Mouse (Mus musculus): ENCODE data around the gene Zfp653. TPM values are rescaled to one million over a fixed set of nuclear protein-coding genes. Genes with fewer than 3 reads are reported as not detected.
A peak's percentile ranks its signal among the peaks of the same experiment; 100 is the strongest.

Gene Zfp653
- polyA plus RNA-seq, 1 experiment from 2014 or later: 10.9 TPM

GRCm38 (mm10) chr9:22065642-22066041, 5.5 kb downstream of the Zfp653 start:
- no peak for ATAC-seq (ENCODE audit: insufficient number of reproducible peaks, low FRiP score, low TSS enrichment, low read depth)
- 94% methylated on average over 11 of the region's 11 CpGs for WGBS

DNA sequence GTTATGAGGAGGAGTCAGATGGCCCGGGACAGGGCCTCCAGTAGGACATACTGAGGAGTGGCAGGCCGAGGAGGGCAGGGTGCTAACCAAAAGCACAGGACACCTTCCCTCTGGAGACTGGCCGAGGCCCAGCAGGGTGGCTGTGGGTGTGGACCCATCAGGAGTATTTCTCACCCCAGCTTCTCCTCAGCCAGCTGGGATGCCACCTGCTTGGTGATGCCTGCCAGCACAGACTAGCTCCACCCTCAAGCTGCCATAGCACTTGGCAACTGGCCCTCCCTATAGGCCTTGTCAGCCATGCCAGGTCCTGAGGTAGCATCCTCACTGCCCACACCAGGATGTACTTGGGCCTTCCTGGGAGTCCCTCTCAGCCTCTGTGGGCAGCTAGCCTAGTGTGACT, 6.8 kb downstream of the Zfp653 start:
- 87% methylated on average over 3 of the region's 3 CpGs for WGBS
- no peak overlapping the region for H3K4me2 ChIP-seq
- H3K4me3 ChIP-seq: no peak overlapping the region
- H3K9me3 ChIP-seq: no peaks in the 10 kb centered on the region
- no peak overlapping the region for H3K9ac ChIP-seq
- H3K27ac ChIP-seq: no peak overlapping the region
- H3K4me1 ChIP-seq: no peaks in the 10 kb centered on the region
- H3K27me3 ChIP-seq: no peaks in the 10 kb centered on the region
- peaks cover 73% of the 10 kb centered on the region for H3K36me3 ChIP-seq
- no peak for ATAC-seq (ENCODE audit: insufficient number of reproducible peaks, low FRiP score, low TSS enrichment, low read depth)

More at GRCm38 (mm10) chr9:22065642-22066041, 5.5 kb downstream of the Zfp653 start:
- H3K27ac ChIP-seq: no peak overlapping the region
- H3K4me3 ChIP-seq: no peak overlapping the region
- H3K36me3 ChIP-seq: peaks cover 67% of the 10 kb centered on the region
- H3K4me1 ChIP-seq: peaks cover 5% of the 10 kb centered on the region; the same call in 1 of the 2 replicates
- H3K9ac ChIP-seq: no peak overlapping the region
- H3K27me3 ChIP-seq: no peaks in the 10 kb centered on the region
- H3K9me3 ChIP-seq: no peaks in the 10 kb centered on the region
- no peak overlapping the region for H3K4me2 ChIP-seq

- ATAC-seq (ENCODE audit: insufficient number of reproducible peaks, low FRiP score, low TSS enrichment, low read depth): no peak
- H3K36me3 ChIP-seq: peaks cover 81% of the 10 kb centered on the region
- H3K27me3 ChIP-seq: peaks cover 2% of the 10 kb centered on the region
- no peaks in the 10 kb centered on the region for H3K9me3 ChIP-seq
- WGBS: 68% methylated on average over 2 of the region's 2 CpGs
- H3K4me1 ChIP-seq: no peaks in the 10 kb centered on the region
- no peak overlapping the region for H3K4me2 ChIP-seq
- H3K4me3 ChIP-seq: no peak overlapping the region
- no peak overlapping the region for H3K27ac ChIP-seq
- no peak overlapping the region for H3K9ac ChIP-seq
These were observed 9.8 kb downstream of the Zfp653 start for GRCm38 (mm10) chr9:22061339-22061738.

GRCm38 (mm10) chr9:22058011-22058424, 13.2 kb downstream of the Zfp653 start:
- H3K27ac ChIP-seq: no peak overlapping the region
- H3K9me3 ChIP-seq: no peaks in the 10 kb centered on the region
- H3K9ac ChIP-seq: no peak overlapping the region
- 90% methylated on average over 9 of the region's 9 CpGs for WGBS
- no peak overlapping the region for H3K4me3 ChIP-seq
- no peak for ATAC-seq (ENCODE audit: insufficient number of reproducible peaks, low FRiP score, low TSS enrichment, low read depth)
- H3K27me3 ChIP-seq: peaks cover 33% of the 10 kb centered on the region
- H3K4me1 ChIP-seq: peaks cover 6% of the 10 kb centered on the region
- H3K4me2 ChIP-seq: no peak overlapping the region
- H3K36me3 ChIP-seq: peaks cover 52% of the 10 kb centered on the region

DNA sequence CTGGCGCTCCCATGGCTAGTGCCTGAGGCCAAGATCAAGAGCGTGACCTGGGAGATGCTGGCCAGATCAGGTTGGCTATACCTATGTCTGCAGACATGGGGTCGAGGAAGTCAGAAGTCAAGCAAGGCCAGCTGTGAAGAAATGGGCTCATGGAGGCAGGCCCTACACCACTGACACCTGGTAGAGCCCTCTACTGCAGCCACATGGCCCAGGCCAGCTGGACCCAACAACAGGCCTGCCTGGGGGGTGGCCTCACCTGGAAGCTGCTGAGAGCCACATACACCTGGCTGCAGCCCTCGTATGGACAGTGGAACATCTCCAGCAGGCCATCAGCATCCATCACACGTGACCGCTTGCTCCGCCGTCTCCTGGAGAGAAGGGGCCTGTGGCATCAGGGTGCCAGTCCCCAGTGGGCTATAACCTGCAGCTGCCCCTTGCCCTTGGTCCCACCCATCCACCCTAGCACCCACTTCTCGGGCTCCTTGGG, 14.1 kb downstream of the Zfp653 start:
- Histone ChIP-seq H3K9me3 (no peaks in the 10 kb centered on the region), H3K36me3 (peaks cover 42% of the 10 kb centered on the region), H3K4me3 (no peak overlapping the region), H3K4me1 (peaks cover 7% of the 10 kb centered on the region), H3K4me2 (no peak overlapping the region), H3K9ac (no peak overlapping the region), H3K27me3 (peaks cover 43% of the 10 kb centered on the region), H3K27ac (no peak overlapping the region)
- 87% methylated on average over 9 of the region's 9 CpGs for WGBS
- ATAC-seq (ENCODE audit: insufficient number of reproducible peaks, low FRiP score, low TSS enrichment, low read depth): no peak

GRCm38 (mm10) chr9:22056303-22056910, 14.8 kb downstream of the Zfp653 start:
- Histone ChIP-seq H3K9ac (no peak overlapping the region), H3K36me3 (peaks cover 36% of the 10 kb centered on the region), H3K27me3 (peaks cover 49% of the 10 kb centered on the region), H3K27ac (no peak overlapping the region), H3K4me2 (no peak overlapping the region), H3K4me1 (peaks cover 14% of the 10 kb centered on the region), H3K4me3 (no peak overlapping the region), H3K9me3 (no peaks in the 10 kb centered on the region)
- 76% methylated on average over 9 of the region's 9 CpGs for WGBS
- ATAC-seq (ENCODE audit: insufficient number of reproducible peaks, low FRiP score, low TSS enrichment, low read depth): no peak

DNA sequence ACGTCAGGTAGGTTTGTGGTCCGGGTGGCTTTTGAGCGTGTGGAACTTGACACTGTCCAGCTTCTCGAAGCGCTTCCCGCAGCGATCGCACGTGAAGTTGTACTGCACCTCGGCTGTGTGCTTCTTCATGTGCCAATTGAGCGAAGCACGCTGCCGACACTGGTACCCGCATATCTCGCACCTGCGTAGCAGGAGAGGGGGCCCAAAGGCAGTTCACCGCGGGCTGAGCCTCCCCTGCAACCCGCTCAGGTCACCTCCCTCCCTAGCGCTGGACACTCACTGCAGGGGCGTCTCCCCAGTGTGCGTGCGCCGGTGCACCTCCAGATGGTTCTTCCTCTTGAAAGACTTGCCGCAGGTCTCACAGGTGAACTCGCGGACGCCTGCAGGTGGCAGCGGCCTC, 15.5 kb downstream of the Zfp653 start:
- Histone ChIP-seq H3K27me3 (peaks cover 56% of the 10 kb centered on the region), H3K36me3 (peaks cover 31% of the 10 kb centered on the region), H3K27ac (no peak overlapping the region), H3K9me3 (no peaks in the 10 kb centered on the region), H3K4me2 (no peak overlapping the region), H3K4me1 (peaks cover 21% of the 10 kb centered on the region), H3K9ac (no peak overlapping the region), H3K4me3 (no peak overlapping the region)
- 27% methylated on average over 29 of the region's 29 CpGs for WGBS
- no peak for ATAC-seq (ENCODE audit: insufficient number of reproducible peaks, low FRiP score, low TSS enrichment, low read depth)

DNA sequence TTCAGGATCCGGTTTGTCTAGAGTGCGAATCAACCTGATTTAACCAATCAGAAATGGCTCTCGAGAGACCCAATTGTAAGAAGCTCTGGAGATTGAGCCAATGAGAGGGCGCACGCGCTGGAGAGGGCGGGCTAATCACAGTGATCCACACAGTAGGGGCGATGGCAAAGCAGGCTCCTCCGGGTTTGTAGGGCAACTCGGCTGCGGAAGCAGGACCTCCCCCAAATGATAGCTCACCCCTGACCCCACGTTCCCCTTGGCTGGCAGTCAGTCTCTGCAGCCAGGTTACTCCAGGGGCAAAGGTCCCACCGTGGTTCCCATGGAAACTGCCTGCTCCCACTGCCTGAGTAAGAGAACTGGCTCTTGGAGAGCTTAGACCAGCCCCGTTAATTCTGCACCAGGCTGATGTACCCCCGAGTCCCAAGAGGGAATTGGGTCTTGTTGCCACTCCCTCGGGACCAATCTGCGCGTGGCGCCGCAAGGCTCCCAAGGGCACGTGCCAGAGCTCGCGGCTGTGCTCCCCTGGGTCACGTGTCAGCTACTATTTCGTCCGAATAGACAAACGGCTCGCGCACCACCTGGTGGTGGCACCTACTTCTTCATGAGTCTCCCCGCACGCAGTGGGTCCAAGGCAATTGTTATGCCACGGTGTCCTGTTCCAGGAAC, 16.6 kb downstream of the Zfp653 start:
- Histone ChIP-seq H3K4me3 (peak overlapping the region; percentile 0; the same call in 1 of the 2 replicates), H3K9me3 (no peaks in the 10 kb centered on the region), H3K9ac (no peak overlapping the region), H3K36me3 (peaks cover 26% of the 10 kb centered on the region), H3K4me1 (peaks cover 25% of the 10 kb centered on the region), H3K27ac (no peak overlapping the region), H3K4me2 (no peak overlapping the region), H3K27me3 (peaks cover 68% of the 10 kb centered on the region)
- WGBS: 3% methylated on average over 32 of the region's 32 CpGs
- ATAC-seq (ENCODE audit: insufficient number of reproducible peaks, low FRiP score, low TSS enrichment, low read depth): no peak

DNA sequence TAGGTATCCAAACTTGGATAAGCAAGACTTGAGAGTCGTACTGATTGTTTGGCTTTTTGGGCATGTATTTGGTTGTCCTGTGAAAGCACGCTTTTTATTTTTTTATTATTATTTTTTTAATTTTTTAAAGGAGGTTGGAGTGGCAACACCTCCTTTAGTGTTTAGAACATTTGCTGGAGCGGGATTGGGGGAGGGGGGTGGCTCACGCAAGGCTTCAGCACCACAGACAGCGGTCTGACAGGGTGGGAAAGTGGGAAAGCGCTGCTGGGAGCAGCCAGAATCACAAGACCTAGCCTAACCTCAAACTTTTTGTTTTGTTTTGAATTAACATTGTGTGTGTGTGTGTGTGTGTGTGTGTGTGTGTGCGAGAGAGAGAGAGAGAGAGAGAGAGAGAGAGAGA, 17.5 kb downstream of the Zfp653 start:
- no peak overlapping the region for H3K4me2 ChIP-seq
- no peaks in the 10 kb centered on the region for H3K9me3 ChIP-seq
- peaks cover 25% of the 10 kb centered on the region for H3K4me1 ChIP-seq
- peaks cover 77% of the 10 kb centered on the region for H3K27me3 ChIP-seq
- no peak overlapping the region for H3K27ac ChIP-seq
- 29% methylated on average over 6 of the region's 7 CpGs for WGBS
- H3K4me3 ChIP-seq: no peak overlapping the region
- ATAC-seq (ENCODE audit: insufficient number of reproducible peaks, low FRiP score, low TSS enrichment, low read depth): no peak
- no peak overlapping the region for H3K9ac ChIP-seq
- H3K36me3 ChIP-seq: peaks cover 19% of the 10 kb centered on the region

GRCm38 (mm10) chr9:22051958-22052254, 19.3 kb downstream of the Zfp653 start, which contains the start of gene Elavl3:
Gene Elavl3 (minus strand): TSS chr9:22052023.
- under 1% methylated on average over 26 of the region's 28 CpGs for WGBS
- H3K27ac ChIP-seq: no peak within 1 kb of the TSS

GRCm38 (mm10) chr9:22051161-22051957, 19.8 kb downstream of the Zfp653 start:
- no peaks in the 10 kb centered on the region for H3K9me3 ChIP-seq
- no peaks in the 10 kb centered on the region for H3K36me3 ChIP-seq
- ATAC-seq (ENCODE audit: insufficient number of reproducible peaks, low FRiP score, low TSS enrichment, low read depth): no peak
- no peak overlapping the region for H3K9ac ChIP-seq
- H3K27me3 ChIP-seq: peaks cover 83% of the 10 kb centered on the region
- H3K4me2 ChIP-seq: peak overlapping the region; percentile 54
- WGBS: under 1% methylated on average over 60 of the region's 67 CpGs
- peaks cover 25% of the 10 kb centered on the region for H3K4me1 ChIP-seq
- H3K27ac ChIP-seq: no peak overlapping the region
- H3K4me3 ChIP-seq: peak overlapping the region; percentile 32

More at GRCm38 (mm10) chr9:22051958-22052254, 19.3 kb downstream of the Zfp653 start, which contains the start of gene Elavl3:
- no peak within 1 kb of the TSS for H3K9ac ChIP-seq
- H3K4me1 ChIP-seq: peaks cover 25% of the 10 kb centered on the region
- H3K27me3 ChIP-seq: peaks cover 85% of the 10 kb centered on the region
- H3K9me3 ChIP-seq: no peaks in the 10 kb centered on the region
- peak within 1 kb of the TSS; percentile 32 for H3K4me3 ChIP-seq
- ATAC-seq (ENCODE audit: insufficient number of reproducible peaks, low FRiP score, low TSS enrichment, low read depth): no peak
- peak within 1 kb of the TSS; percentile 54 for H3K4me2 ChIP-seq
- H3K36me3 ChIP-seq: peaks cover 3% of the 10 kb centered on the region

Data from limb, embryonic 15.5 days (tissue).